Comparison of ENCODE assay signal across 9 mouse cellular contexts in genomic region chr6:88860914-88861313, GRCm38 (mm10). TPM values are rescaled to one million over a fixed set of nuclear protein-coding genes. Genes with fewer than 3 reads are reported as not detected.
DNase-seq lines count a peak whose midpoint lies in the region; ATAC-seq and TF ChIP-seq lines count a peak whose summit lies in the region.
"Had no signal": no experiment of that assay in that cellular context is flagged by ENCODE, and none has a peak within 500 bp of the region (broad histone marks: within the 10 kb centered on the region; RNA-seq: fewer than 3 reads in every experiment).

No protein-coding gene starts in this region.

- peak; percentile 56 for DNase-seq in hindbrain, embryonic 14.5 days (ENCODE audit: low spot score)
- DNase-seq in CH12.LX (ENCODE audit: extremely low read depth): peak; percentile 78
- DNase-seq in adrenal gland, postnatal 36 days: peak; percentile 37 to 53
- no peak for DNase-seq in intestine, embryonic 14.5 days (ENCODE audit: low spot score)
- peak; percentile 79 for DNase-seq in midbrain, postnatal 0 days (ENCODE audit: low spot score)
- no peak for DNase-seq in left cerebral cortex, postnatal 36 days (ENCODE audit: low spot score in 2 of 2)
- DNase-seq in frontal cortex, postnatal 14 days (ENCODE audit: low spot score in 2 of 2): no peak

- dilution Hi-C loops in CH12.LX (cut with MboI; ENCODE audit: extremely low pct_ligation_motif_present, extremely low pct_unique_long_range_greater_than_20kb, low sequenced_read_pairs): no loop called here

- in situ Hi-C loops in CH12.LX (cut with MboI; ENCODE audit: low pct_ligation_motif_present, low pct_unique_long_range_greater_than_20kb, low sequenced_read_pairs): no loop called here

- peak; percentile 55 for TF ChIP-seq RAD21 in CH12.LX (IDR thresholded peaks at IDR 0.05; ENCODE audit: low read depth, low read length)

- WGBS in hindbrain, embryonic 14.5 days: 6% methylated on average over 2 of the region's 2 CpGs
- 14% methylated on average over 2 of the region's 2 CpGs for WGBS in hindbrain, embryonic 12.5 days
- WGBS in intestine, embryonic 14.5 days: 15% methylated on average over 2 of the region's 2 CpGs
- 17% methylated on average over 2 of the region's 2 CpGs for WGBS in midbrain, postnatal 0 days

- intact Hi-C loops in left cerebral cortex, postnatal 36 days (cut with DNase I): no loop called here

- no peak for TF ChIP-seq EP300 in CH12.LX (IDR thresholded peaks at IDR 0.05; ENCODE audit: low read length)

- no peaks in the 10 kb centered on the region for H3K9me3 ChIP-seq in hindbrain, embryonic 14.5 days (ENCODE audit: control insufficient read depth, low read length)
- 0 out of 2 replicates have a peak, but pooled peaks cover 2% of the 10 kb centered on the region for H3K9me3 ChIP-seq in hindbrain, embryonic 12.5 days (replicated peaks)
- peaks cover 2% of the 10 kb centered on the region for H3K9me3 ChIP-seq in CH12.LX (replicated peaks; ENCODE audit: low read length)
- H3K9me3 ChIP-seq in intestine, embryonic 14.5 days (ENCODE audit: control insufficient read depth, low read length): no peaks in the 10 kb centered on the region
- no peaks in the 10 kb centered on the region for H3K9me3 ChIP-seq in midbrain, postnatal 0 days (ENCODE audit: low read length)

- no peaks in the 10 kb centered on the region for H3K27me3 ChIP-seq in hindbrain, embryonic 14.5 days (ENCODE audit: control insufficient read depth, insufficient read depth, low read length)
- H3K27me3 ChIP-seq in hindbrain, embryonic 12.5 days: no peaks in the 10 kb centered on the region
- peaks cover 2% of the 10 kb centered on the region for H3K27me3 ChIP-seq in CH12.LX (replicated peaks)
- no peaks in the 10 kb centered on the region for H3K27me3 ChIP-seq in intestine, embryonic 14.5 days (replicated peaks; ENCODE audit: control insufficient read depth, insufficient read depth, low read length)
- no peaks in the 10 kb centered on the region for H3K27me3 ChIP-seq in midbrain, postnatal 0 days (ENCODE audit: insufficient read depth, low read length)

- no peak overlapping the region for H3K9ac ChIP-seq in hindbrain, embryonic 14.5 days
- H3K9ac ChIP-seq in hindbrain, embryonic 12.5 days: no peak overlapping the region
- H3K9ac ChIP-seq in CH12.LX (ENCODE audit: insufficient read depth, low read depth): no peak overlapping the region
- H3K9ac ChIP-seq in intestine, embryonic 14.5 days (ENCODE audit: low read length): no peak overlapping the region
- no peak overlapping the region for H3K9ac ChIP-seq in midbrain, postnatal 0 days (replicated peaks; ENCODE audit: low read length, poor library complexity, severe bottlenecking)

- H3K4me2 ChIP-seq in hindbrain, embryonic 14.5 days (replicated peaks): no peak overlapping the region
- no peak overlapping the region for H3K4me2 ChIP-seq in hindbrain, embryonic 12.5 days (replicated peaks)
- H3K4me2 ChIP-seq in CH12.LX (ENCODE audit: insufficient read depth, low read depth, poor library complexity, severe bottlenecking): no peak overlapping the region
- H3K4me2 ChIP-seq in intestine, embryonic 14.5 days (ENCODE audit: low read length): no peak overlapping the region
- H3K4me2 ChIP-seq in midbrain, postnatal 0 days (ENCODE audit: low read depth, low read length, poor library complexity, severe bottlenecking): no peak overlapping the region

- H3K79me2 ChIP-seq in CH12.LX (replicated peaks; ENCODE audit: control insufficient read depth, extremely low read depth, insufficient read depth, poor library complexity, severe bottlenecking): no peaks in the 10 kb centered on the region

- H3K4me3 ChIP-seq in hindbrain, embryonic 14.5 days (replicated peaks; ENCODE audit: low read length): no peak overlapping the region
- no peak overlapping the region for H3K4me3 ChIP-seq in hindbrain, embryonic 12.5 days
- no peak overlapping the region for H3K4me3 ChIP-seq in CH12.LX (replicated peaks in 1 of 3; ENCODE audit: low read depth in 2 of 3, low read length in 2 of 3, poor library complexity in 1 of 3)
- no peak overlapping the region for H3K4me3 ChIP-seq in intestine, embryonic 14.5 days (ENCODE audit: low read depth, low read length)
- H3K4me3 ChIP-seq in midbrain, postnatal 0 days (ENCODE audit: low read depth, low read length): no peak overlapping the region
- H3K4me3 ChIP-seq: myocyte had no signal

- H3K36me3 ChIP-seq in hindbrain, embryonic 14.5 days (replicated peaks; ENCODE audit: control insufficient read depth, insufficient read depth): peaks cover 93% of the 10 kb centered on the region
- peaks cover 62% of the 10 kb centered on the region for H3K36me3 ChIP-seq in hindbrain, embryonic 12.5 days
- no peaks in the 10 kb centered on the region for H3K36me3 ChIP-seq in CH12.LX (replicated peaks in 1 of 2; ENCODE audit: control insufficient read depth in 1 of 2, insufficient read depth in 1 of 2, low read length in 1 of 2)
- H3K36me3 ChIP-seq in intestine, embryonic 14.5 days (ENCODE audit: control insufficient read depth, insufficient read depth, low read length): peaks cover 29% of the 10 kb centered on the region
- peaks cover 50% of the 10 kb centered on the region for H3K36me3 ChIP-seq in midbrain, postnatal 0 days (ENCODE audit: insufficient read depth, low read length)

- H3K27ac ChIP-seq in hindbrain, embryonic 14.5 days: no peak overlapping the region
- H3K27ac ChIP-seq in hindbrain, embryonic 12.5 days: no peak overlapping the region
- H3K27ac ChIP-seq in CH12.LX (ENCODE audit: insufficient read depth, low read depth): no peak overlapping the region
- no peak overlapping the region for H3K27ac ChIP-seq in intestine, embryonic 14.5 days (ENCODE audit: low read depth)
- no peak overlapping the region for H3K27ac ChIP-seq in midbrain, postnatal 0 days (ENCODE audit: low read depth, low read length)

- peak; percentile 69 to 99 for TF ChIP-seq CTCF in CH12.LX (conservative IDR thresholded peaks at IDR 0.05 in 1 of 2, IDR thresholded peaks at IDR 0.05 in 1 of 2; ENCODE audit: low read depth in 2 of 2, low read length in 2 of 2)
- peak; percentile 82 for TF ChIP-seq CTCF in midbrain, postnatal 0 days (IDR thresholded peaks at IDR 0.05)

- TF ChIP-seq POLR2A in CH12.LX (IDR thresholded peaks at IDR 0.05; ENCODE audit: low read depth, low read length): no peak

- no peak for ATAC-seq in hindbrain, embryonic 14.5 days (ENCODE audit: low FRiP score)
- no peak for ATAC-seq in hindbrain, embryonic 12.5 days (ENCODE audit: low FRiP score)
- ATAC-seq in intestine, embryonic 14.5 days (replicated peaks; ENCODE audit: low FRiP score, low TSS enrichment, low read depth): 0 out of 2 replicates have a peak, but pooled peaks have one; percentile 40
- 0 out of 2 replicates have a peak, but pooled peaks have one; percentile 58 for ATAC-seq in midbrain, postnatal 0 days (ENCODE audit: low FRiP score)

- no peaks in the 10 kb centered on the region for H3K4me1 ChIP-seq in hindbrain, embryonic 14.5 days (replicated peaks; ENCODE audit: control insufficient read depth, insufficient read depth, low read length)
- H3K4me1 ChIP-seq in hindbrain, embryonic 12.5 days: peaks cover 3% of the 10 kb centered on the region; the same call in 1 of the 2 replicates
- peaks cover 0 to 15% of the 10 kb centered on the region in 2 experiments; a peak in 2 of 4 replicates for H3K4me1 ChIP-seq in CH12.LX (ENCODE audit: control insufficient read depth in 1 of 2, insufficient read depth in 2 of 2)
- no peaks in the 10 kb centered on the region for H3K4me1 ChIP-seq in intestine, embryonic 14.5 days (replicated peaks; ENCODE audit: control insufficient read depth, insufficient read depth, low read length)
- H3K4me1 ChIP-seq in midbrain, postnatal 0 days (ENCODE audit: insufficient read depth, low read length): no peaks in the 10 kb centered on the region

RNA-seq across cellular contexts. Expression of gene Podxl2, which starts 13.9 kb away (rescaled TPM):
- 525 and 527 TPM in 2 replicates for polyA plus RNA-seq in hindbrain, embryonic 14.5 days (2014; fragmentation: Nextera tagmentation; extraction: Ambion mirVana)
- 386 and 391 TPM in 2 replicates for polyA plus RNA-seq in hindbrain, embryonic 12.5 days (2016; fragmentation: Nextera tagmentation; extraction: Ambion mirVana)
- total RNA-seq in CH12.LX (2012; rRNA removed) (0.34 and 0.81 TPM in 2 replicates), CH12.LX (2014; rRNA removed) (0.57 and 0.93 TPM in 2 replicates)
- 0.79 TPM in 1 of 2 replicates, not detected in the other for polyA plus RNA-seq in CH12.LX (2012; ENCODE audit: insufficient read length, low read depth)
- total RNA-seq in adrenal gland, postnatal 36 days (2021): 10 to 100 TPM; 34.6 to 61.1 TPM
- polyA plus RNA-seq in intestine, embryonic 14.5 days (2014; fragmentation: Nextera tagmentation; extraction: Ambion mirVana): 68.0 and 71.4 TPM in 2 replicates
- 883 and 1,011 TPM in 2 replicates for total RNA-seq in midbrain, postnatal 0 days (2014; rRNA removed)
- polyA plus RNA-seq in midbrain, postnatal 0 days (2015; fragmentation: Nextera tagmentation; extraction: Ambion mirVana): 727 and 776 TPM in 2 replicates
- total RNA-seq in left cerebral cortex, postnatal 36 days (2021): 100 to 1,000 TPM; 181 to 221 TPM

RNA-seq across cellular contexts. Expression of gene Abtb1, which starts 19.1 kb away (rescaled TPM):
- 28.1 and 33.8 TPM in 2 replicates for polyA plus RNA-seq in hindbrain, embryonic 14.5 days (2014; fragmentation: Nextera tagmentation; extraction: Ambion mirVana)
- polyA plus RNA-seq in hindbrain, embryonic 12.5 days (2016; fragmentation: Nextera tagmentation; extraction: Ambion mirVana): 32.1 and 36.1 TPM in 2 replicates
- total RNA-seq in CH12.LX (2012; rRNA removed) (11.2 and 18.4 TPM in 2 replicates), CH12.LX (2014; rRNA removed) (13.0 and 14.9 TPM in 2 replicates)
- 17.8 and 20.8 TPM in 2 replicates for polyA plus RNA-seq in CH12.LX (2012; ENCODE audit: insufficient read length, low read depth)
- total RNA-seq in adrenal gland, postnatal 36 days (2021): 10 to 100 TPM; 19.3 to 30.3 TPM
- polyA plus RNA-seq in intestine, embryonic 14.5 days (2014; fragmentation: Nextera tagmentation; extraction: Ambion mirVana): 21.8 and 23.0 TPM in 2 replicates
- total RNA-seq in midbrain, postnatal 0 days (2014; rRNA removed): 60.2 and 65.7 TPM in 2 replicates
- polyA plus RNA-seq in midbrain, postnatal 0 days (2015; fragmentation: Nextera tagmentation; extraction: Ambion mirVana): 29.2 and 34.9 TPM in 2 replicates
- total RNA-seq in left cerebral cortex, postnatal 36 days (2021): 10 to 100 TPM; 43.4 to 45.9 TPM

RNA-seq across cellular contexts. Expression of gene Mcm2, which starts 37.7 kb away (rescaled TPM):
- polyA plus RNA-seq in hindbrain, embryonic 14.5 days (2014; fragmentation: Nextera tagmentation; extraction: Ambion mirVana): 27.0 and 30.2 TPM in 2 replicates
- polyA plus RNA-seq in hindbrain, embryonic 12.5 days (2016; fragmentation: Nextera tagmentation; extraction: Ambion mirVana): 119 and 130 TPM in 2 replicates
- 130 and 153 TPM in 2 replicates for total RNA-seq in CH12.LX (2012; rRNA removed)
- 146 and 148 TPM in 2 replicates for total RNA-seq in CH12.LX (2014; rRNA removed)
- 148 and 207 TPM in 2 replicates for polyA plus RNA-seq in CH12.LX (2012; ENCODE audit: insufficient read length, low read depth)
- 10 to 100 TPM; 28.9 to 40.1 TPM for total RNA-seq in adrenal gland, postnatal 36 days (2021)
- polyA plus RNA-seq in intestine, embryonic 14.5 days (2014; fragmentation: Nextera tagmentation; extraction: Ambion mirVana): 139 and 152 TPM in 2 replicates
- total RNA-seq in midbrain, postnatal 0 days (2014; rRNA removed): 11.4 and 16.2 TPM in 2 replicates
- polyA plus RNA-seq in midbrain, postnatal 0 days (2015; fragmentation: Nextera tagmentation; extraction: Ambion mirVana): 7.6 and 7.7 TPM in 2 replicates
- 1 to 10 TPM; 3.8 to 4.2 TPM for total RNA-seq in left cerebral cortex, postnatal 36 days (2021)

RNA-seq across cellular contexts. Expression of gene Tpra1, which starts 41.1 kb away (rescaled TPM):
- 45.8 and 48.5 TPM in 2 replicates for polyA plus RNA-seq in hindbrain, embryonic 14.5 days (2014; fragmentation: Nextera tagmentation; extraction: Ambion mirVana)
- 67.3 and 76.0 TPM in 2 replicates for polyA plus RNA-seq in hindbrain, embryonic 12.5 days (2016; fragmentation: Nextera tagmentation; extraction: Ambion mirVana)
- 13.3 and 16.0 TPM in 2 replicates for total RNA-seq in CH12.LX (2012; rRNA removed)
- 9.3 and 12.2 TPM in 2 replicates for total RNA-seq in CH12.LX (2014; rRNA removed)
- 13.5 and 15.6 TPM in 2 replicates for polyA plus RNA-seq in CH12.LX (2012; ENCODE audit: insufficient read length, low read depth)
- 100 to 1,000 TPM; 104 TPM for total RNA-seq in adrenal gland, postnatal 36 days (2021)
- 54.0 and 59.6 TPM in 2 replicates for polyA plus RNA-seq in intestine, embryonic 14.5 days (2014; fragmentation: Nextera tagmentation; extraction: Ambion mirVana)
- total RNA-seq in midbrain, postnatal 0 days (2014; rRNA removed): 65.7 and 69.7 TPM in 2 replicates
- 52.7 and 67.5 TPM in 2 replicates for polyA plus RNA-seq in midbrain, postnatal 0 days (2015; fragmentation: Nextera tagmentation; extraction: Ambion mirVana)
- 10 to 100 TPM; 38.7 to 49.6 TPM for total RNA-seq in left cerebral cortex, postnatal 36 days (2021)

Comparison
In these comparisons a context has a peak if more than half of its experiments do, and no peak if none do; other contexts are left out.
1. ATAC-seq: peak in intestine, embryonic 14.5 days (single experiment) and midbrain, postnatal 0 days (single experiment); none in hindbrain, embryonic 14.5 days (single experiment) and hindbrain, embryonic 12.5 days (single experiment).
2. DNase-seq: peak in hindbrain, embryonic 14.5 days (single experiment), CH12.LX (single experiment), adrenal gland, postnatal 36 days (2 of 2) and midbrain, postnatal 0 days (single experiment); none in intestine, embryonic 14.5 days (single experiment), left cerebral cortex, postnatal 36 days (0 of 2) and frontal cortex, postnatal 14 days (0 of 2).
3. RNA of gene Podxl2, which starts 13.9 kb away (polyA plus RNA-seq): 727 to 776 TPM in midbrain, postnatal 0 days, 525 to 527 TPM in hindbrain, embryonic 14.5 days, 386 to 391 TPM in hindbrain, embryonic 12.5 days and 68.0 to 71.4 TPM in intestine, embryonic 14.5 days; 0.79 TPM in CH12.LX; every median in the first group is over 10 times any median in the second.